Mouse (Mus musculus): ENCODE data around the gene Tyms.

The Tyms gene

DNA sequence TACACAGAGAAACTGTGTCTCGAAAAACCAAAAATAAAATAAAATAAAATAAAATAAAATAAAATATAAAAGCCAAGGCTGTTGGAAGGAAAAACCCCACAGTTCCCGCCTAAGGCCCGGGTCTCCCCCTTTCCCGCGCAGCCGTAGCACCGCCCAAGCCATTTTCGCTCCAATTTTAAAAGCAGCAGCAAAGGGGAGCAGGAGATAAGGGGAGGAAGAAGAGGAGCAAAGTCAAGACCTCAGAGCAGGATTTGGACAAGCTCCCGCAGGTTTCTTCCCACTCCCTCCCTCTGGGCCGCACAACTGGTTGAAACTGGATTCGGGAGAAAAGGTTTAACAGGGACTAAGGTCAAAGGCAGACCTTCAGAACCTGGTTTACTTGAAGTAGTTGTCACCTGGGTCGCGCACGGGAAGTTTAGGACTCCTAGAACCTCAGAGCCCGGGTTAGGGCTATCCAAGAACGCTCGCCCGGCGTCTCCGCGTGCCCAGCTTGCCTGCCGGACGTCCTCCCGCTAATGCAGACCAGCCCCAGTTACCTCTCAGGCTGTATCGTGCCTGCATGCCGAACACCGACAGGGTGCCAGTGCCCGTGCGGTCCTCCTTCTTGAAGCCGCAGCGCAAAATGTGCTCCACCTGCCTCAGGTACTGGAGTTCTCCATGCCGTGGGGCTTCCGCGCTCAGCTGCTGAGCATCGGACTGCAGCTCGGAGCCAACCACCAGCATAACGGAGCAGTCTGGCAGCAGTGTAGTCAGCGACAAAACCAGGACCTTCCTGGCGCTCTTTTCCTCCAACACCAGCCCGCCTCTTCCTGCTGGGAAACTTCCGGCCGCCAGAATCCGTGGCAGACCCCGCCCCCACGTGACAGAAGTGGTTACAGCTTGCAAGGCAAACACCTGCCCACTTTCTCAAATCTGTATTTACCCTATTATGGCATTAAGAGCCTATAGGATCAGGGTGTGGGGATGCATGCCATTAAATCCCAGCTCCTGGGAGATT lies at the start of gene Tyms:
Tyms (minus strand) TSS at position 793 of the 997 bp plus-strand sequence.
- peak; percentile 61 to 70 for DNase-seq (ENCODE audit: low spot score in 2 of 2)

GRCm38 (mm10) chr5:30122481-30122880 lies 49.1 kb upstream of the Tyms start:
- DNase-seq (ENCODE audit: low spot score in 2 of 2), result no peak

DNA sequence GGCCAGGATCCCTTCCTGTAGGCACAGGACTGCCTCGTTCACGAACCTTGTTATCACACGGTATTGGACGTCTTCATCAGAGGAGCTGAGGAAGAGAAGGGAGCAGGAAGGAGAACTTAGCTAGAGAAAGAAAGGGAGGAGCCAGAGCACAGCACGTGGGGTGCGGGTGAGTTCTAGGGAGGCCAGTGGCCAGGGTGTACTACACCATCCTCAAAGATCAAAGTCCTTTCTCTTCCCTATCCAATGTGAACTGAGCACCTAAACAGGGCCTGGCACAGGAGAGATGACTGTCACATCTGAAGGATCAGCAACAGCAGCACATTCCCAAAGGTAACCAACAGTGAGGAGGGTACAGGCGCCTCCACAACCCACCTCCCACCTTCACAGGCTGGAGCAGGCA lies 46.7 kb upstream of the Tyms start:
- no peak for DNase-seq (ENCODE audit: low spot score in 2 of 2)

DNA sequence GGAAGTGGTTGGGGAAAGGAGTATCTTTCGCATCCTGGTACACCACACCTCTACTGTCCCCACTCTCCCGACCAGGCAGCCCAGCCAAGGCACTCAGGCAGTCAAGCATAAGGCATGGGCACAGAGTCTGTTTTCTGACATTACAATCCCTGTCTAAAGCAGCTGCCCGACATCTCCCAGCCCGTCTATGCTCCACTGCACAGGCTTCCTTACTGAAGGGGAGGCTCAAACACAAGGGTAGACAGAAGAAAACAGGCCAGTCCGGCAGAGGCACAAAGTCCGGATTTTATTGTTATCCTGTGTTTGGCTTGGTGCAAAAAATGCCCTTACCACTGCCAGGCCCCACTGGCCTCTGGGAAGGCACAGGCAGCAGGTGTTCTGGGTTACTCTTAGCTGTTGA lies 45.7 kb upstream of the Tyms start:
- no peak for DNase-seq (ENCODE audit: low spot score in 2 of 2)

GRCm38 (mm10) chr5:30118018-30118417 lies 44.6 kb upstream of the Tyms start:
- DNase-seq (ENCODE audit: low spot score in 2 of 2), result no peak

DNA sequence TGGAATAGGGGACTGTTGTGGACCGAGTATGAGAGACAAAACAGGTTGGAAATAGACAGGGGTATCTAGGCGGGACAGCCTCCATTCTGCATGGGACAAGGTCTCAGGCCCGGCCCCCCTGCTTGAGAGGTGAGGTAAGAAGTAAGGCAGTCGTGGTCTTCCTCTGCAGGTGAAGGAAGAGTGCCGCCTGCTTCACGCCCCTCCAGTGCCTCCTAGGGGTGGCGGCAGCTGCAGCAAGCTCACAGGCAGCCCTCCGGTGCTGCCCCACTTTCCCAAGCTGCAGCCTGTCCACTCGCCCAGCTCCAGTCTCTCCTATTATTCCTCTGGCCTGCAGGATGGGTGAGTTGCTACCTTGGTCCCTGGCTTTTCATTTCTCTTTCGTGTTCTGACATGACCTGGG lies 42.3 kb upstream of the Tyms start:
- no peak for DNase-seq (ENCODE audit: low spot score in 2 of 2)

DNA sequence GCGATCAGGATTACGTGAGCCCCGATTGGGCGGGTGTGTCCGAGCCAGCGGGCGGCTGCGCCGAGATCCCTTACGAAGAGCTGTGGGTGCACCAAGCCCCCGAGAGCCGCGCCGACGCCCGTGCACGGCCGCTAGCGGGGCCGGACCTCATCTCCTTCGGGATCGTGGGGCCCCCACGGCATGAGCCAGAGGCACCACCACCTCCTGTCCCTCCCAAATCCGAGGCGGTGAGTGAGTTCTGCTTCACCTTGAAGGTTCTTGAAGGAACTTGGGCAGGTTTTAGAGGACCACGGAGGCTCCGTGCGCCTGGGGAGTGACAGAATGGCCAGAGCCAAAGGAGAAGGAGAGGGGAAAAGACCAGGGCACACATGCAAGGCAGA lies 41.3 kb upstream of the Tyms start:
- DNase-seq (ENCODE audit: low spot score in 2 of 2), result no peak

DNA sequence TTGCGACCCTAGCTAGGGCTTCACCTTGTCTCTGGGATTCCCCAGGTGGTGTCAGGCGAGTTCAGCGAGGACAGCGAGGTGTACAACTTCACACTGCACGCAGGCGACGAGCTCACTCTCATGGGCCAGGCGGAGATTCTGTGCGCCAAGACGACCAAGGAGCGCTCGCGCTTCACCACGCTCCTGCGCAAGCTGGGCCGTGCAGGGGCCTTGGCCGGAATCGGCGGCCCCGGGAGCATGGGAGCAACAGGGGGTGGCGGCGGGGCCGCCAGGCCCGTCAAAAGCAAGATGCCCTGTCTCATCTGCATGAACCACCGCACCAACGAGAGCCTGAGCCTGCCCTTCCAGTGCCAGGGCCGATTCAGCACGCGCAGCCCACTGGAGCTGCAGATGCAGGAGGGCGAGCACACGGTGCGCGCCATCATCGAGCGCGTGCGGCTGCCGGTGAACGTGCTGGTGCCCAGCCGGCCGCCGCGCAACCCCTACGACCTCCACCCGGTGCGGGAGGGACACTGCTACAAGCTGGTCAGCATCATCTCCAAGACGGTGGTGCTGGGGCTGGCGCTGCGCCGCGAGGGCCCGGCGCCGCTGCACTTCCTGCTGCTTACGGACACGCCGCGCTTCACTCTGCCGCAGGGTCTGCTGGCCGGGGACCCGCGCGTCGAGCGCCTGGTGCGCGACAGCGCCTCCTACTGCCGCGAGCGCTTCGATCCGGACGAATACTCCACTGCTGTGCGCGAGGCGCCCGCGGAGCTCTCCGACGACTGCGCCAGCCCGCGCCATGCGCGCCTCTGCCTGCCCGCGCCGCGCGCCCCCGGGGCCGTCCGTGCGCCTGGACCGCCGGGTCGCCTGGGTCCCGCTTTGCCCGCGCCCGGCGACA lies 40.7 kb upstream of the Tyms start:
- DNase-seq (ENCODE audit: low spot score in 2 of 2), result peak; percentile 32 to 52

- no peak for DNase-seq (ENCODE audit: low spot score in 2 of 2)
Observed at GRCm38 (mm10) chr5:30112533-30113068, 39.2 kb upstream of the Tyms start.

GRCm38 (mm10) chr5:30111771-30112170 lies 38.4 kb upstream of the Tyms start:
- DNase-seq (ENCODE audit: low spot score in 2 of 2), result no peak

- DNase-seq (ENCODE audit: low spot score in 2 of 2), result no peak
Observed at GRCm38 (mm10) chr5:30111126-30111525, 37.7 kb upstream of the Tyms start.

DNA sequence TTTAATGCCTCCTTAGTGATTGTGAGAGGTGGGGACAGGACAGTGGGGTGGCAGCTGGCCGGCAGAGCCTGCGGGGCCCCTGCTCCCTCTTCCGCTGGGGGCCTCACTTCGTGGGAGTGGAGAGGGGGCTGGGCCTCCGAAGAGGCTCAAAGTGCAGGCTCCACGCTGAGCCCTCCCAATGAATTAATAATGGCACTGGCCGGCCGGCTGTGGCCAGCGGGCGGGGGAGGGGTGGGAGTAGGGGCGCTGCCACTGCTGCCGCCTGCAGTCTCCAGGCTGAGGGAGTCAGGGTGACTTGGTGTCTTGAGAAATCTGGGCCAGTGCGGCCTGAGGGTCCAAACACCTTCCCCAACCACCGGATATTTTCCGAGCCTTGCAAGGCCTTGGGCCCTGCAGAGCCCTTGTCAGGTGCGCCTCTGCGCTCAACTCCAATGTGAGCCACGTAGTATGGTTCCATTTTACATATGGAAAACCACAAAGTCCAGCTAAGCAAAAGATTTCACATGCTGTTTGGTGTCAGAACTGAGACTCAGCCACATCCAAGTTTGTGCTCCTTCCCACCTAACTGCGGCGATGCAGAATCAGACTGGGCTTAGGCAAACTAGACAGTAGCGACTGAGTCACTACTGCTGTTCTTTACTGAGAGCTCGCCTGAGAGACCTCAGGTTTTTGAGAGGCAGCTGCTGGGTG lies 37.1 kb upstream of the Tyms start:
- DNase-seq (ENCODE audit: low spot score in 2 of 2), result no peak

GRCm38 (mm10) chr5:30109899-30110298 lies 36.5 kb upstream of the Tyms start:
- no peak for DNase-seq (ENCODE audit: low spot score in 2 of 2)

GRCm38 (mm10) chr5:30108233-30108632 lies 34.8 kb upstream of the Tyms start:
- no peak for DNase-seq (ENCODE audit: low spot score in 2 of 2)

- DNase-seq (ENCODE audit: low spot score in 2 of 2), result peak in 1 of 2 experiments; percentile 3
Observed at GRCm38 (mm10) chr5:30107611-30108041, 34.2 kb upstream of the Tyms start.

- DNase-seq (ENCODE audit: low spot score in 2 of 2), result peak in 1 of 2 experiments; percentile 5
Observed at GRCm38 (mm10) chr5:30107186-30107585, 33.8 kb upstream of the Tyms start.

DNA sequence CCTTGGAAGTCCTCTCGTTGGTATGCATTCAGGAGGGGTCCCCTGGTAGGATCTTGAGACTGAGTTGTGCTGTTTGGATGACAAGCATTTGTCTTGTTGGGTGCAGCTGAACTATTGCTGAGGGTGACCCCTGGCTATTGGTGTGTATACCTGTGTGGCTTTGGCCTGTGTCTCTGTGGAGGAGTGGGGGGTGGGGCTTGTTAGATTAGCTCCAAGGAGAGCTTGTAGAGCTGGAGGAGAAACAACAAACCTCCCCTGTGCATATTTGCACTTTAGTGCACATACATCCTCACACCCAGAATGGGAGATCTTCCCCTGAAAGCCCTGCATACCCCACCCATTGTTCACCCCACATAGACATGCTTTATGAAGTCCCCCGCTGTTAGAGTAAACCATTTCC lies 33.3 kb upstream of the Tyms start:
- peak in 1 of 2 experiments; percentile 2 for DNase-seq (ENCODE audit: low spot score in 2 of 2)

- DNase-seq (ENCODE audit: low spot score in 2 of 2), result peak in 1 of 2 experiments; percentile 5
Observed at GRCm38 (mm10) chr5:30105668-30106300, 32.4 kb upstream of the Tyms start, which contains the start of gene 3110082J24Rik. 3110082J24Rik (minus strand) TSS chr5:30106086.

- peak in 1 of 2 experiments; percentile 5 for DNase-seq (ENCODE audit: low spot score in 2 of 2)
Observed at GRCm38 (mm10) chr5:30104841-30105667, 31.6 kb upstream of the Tyms start, which contains the start of gene Garem2. Garem2 (plus strand) TSS chr5:30105161.

GRCm38 (mm10) chr5:30104339-30104738 lies 30.9 kb upstream of the Tyms start:
- peak in 1 of 2 experiments; percentile 7 for DNase-seq (ENCODE audit: low spot score in 2 of 2)
